Mouse (Mus musculus) intestine, postnatal 0 days (tissue): ENCODE measurements at regions not wholly inside any gene's neighbourhood (a gene's known extent, or its start where the extent isn't known, plus 50 kb on each side); places are given as distances from the start of the nearest gene placed in this dataset.

Experiments used
- ATAC-seq: fragments of 200-750 bp; cut with Nextera tagmentation; 2 replicates; pipeline ENCODE4 v1.8.0; 2017; ENCODE audit warnings: mild to moderate bottlenecking, moderate TSS enrichment, moderate library complexity
- H3K27ac ChIP-seq: fragments of 300-500 bp; sonication (generic); 2 replicates; pipeline ENCODE4 v1.5.1; 2014; ENCODE audit warnings: mild to moderate bottlenecking, low read depth, low read length, moderate library complexity
- H3K27me3 ChIP-seq: fragments of 300-500 bp; sonication (generic); replicated peaks from 2 replicates; pipeline ENCODE4 v1.6.1; 2014; ENCODE audit warnings: low read length, mixed read lengths; ENCODE audit not compliant: control insufficient read depth, insufficient read depth
- H3K36me3 ChIP-seq: fragments of 300-500 bp; sonication (generic); 2 replicates; pipeline ENCODE4 v1.6.1; 2014; ENCODE audit warnings: mild to moderate bottlenecking, moderate library complexity; ENCODE audit not compliant: control insufficient read depth, insufficient read depth
- H3K4me1 ChIP-seq: fragments of 300-500 bp; sonication (generic); replicated peaks from 2 replicates; pipeline ENCODE4 v1.6.1; 2014; ENCODE audit warnings: antibody characterized with exemption, low read length, mixed read lengths; ENCODE audit not compliant: control insufficient read depth, insufficient read depth
- H3K4me2 ChIP-seq: fragments of 300-500 bp; sonication (generic); replicated peaks from 2 replicates; pipeline ENCODE4 v1.6.1; 2014; ENCODE audit warnings: low read depth, mild to moderate bottlenecking, moderate library complexity
- H3K4me3 ChIP-seq: fragments of 300-500 bp; sonication (generic); 2 replicates; pipeline ENCODE4 v1.5.1; 2014; ENCODE audit warnings: low read depth, low read length
- H3K9ac ChIP-seq: fragments of 300-500 bp; sonication (generic); 2 replicates; pipeline ENCODE4 v1.6.1; 2014; ENCODE audit warnings: mild to moderate bottlenecking, low read depth, low read length
- H3K9me3 ChIP-seq: fragments of 300-500 bp; sonication (generic); 2 replicates; pipeline ENCODE4 v1.6.1; 2016; ENCODE audit warnings: mixed run types; ENCODE audit not compliant: control insufficient read depth
- CTCF ChIP-seq: sonication (generic); IDR thresholded peaks from 2 replicates; pipeline ENCODE4 v1.5.1; 2016; ENCODE audit warnings: low read depth, mild to moderate bottlenecking, control low read depth, antibody characterized with exemption, moderate library complexity
- WGBS: fragments of 180-500 bp; shearing (Covaris S2); extraction: QIAGEN DNeasy Blood & Tissue Kit; methylation state at CpG from one replicate; pipeline ENCODE4 v1.1.7; 2014; 5-methylcytosine and 5-hydroxymethylcytosine counted together

- no peak for ATAC-seq
- Histone ChIP-seq H3K9ac (no peak overlapping the region), H3K4me1 (0 out of 2 replicates have a peak, but pooled peaks cover 5% of the 10 kb centered on the region), H3K4me3 (no peak overlapping the region), H3K27ac (no peak overlapping the region), H3K9me3 (no peaks in the 10 kb centered on the region), H3K36me3 (no peaks in the 10 kb centered on the region), H3K27me3 (no peaks in the 10 kb centered on the region), H3K4me2 (no peak overlapping the region)
- TF ChIP-seq CTCF, result no peak
- 46% methylated on average over 1 of the region's 1 CpGs for WGBS
Measured at GRCm38 (mm10) chr16:86772586-86772985, 581.4 kb upstream of the N6amt1 start.

DNA sequence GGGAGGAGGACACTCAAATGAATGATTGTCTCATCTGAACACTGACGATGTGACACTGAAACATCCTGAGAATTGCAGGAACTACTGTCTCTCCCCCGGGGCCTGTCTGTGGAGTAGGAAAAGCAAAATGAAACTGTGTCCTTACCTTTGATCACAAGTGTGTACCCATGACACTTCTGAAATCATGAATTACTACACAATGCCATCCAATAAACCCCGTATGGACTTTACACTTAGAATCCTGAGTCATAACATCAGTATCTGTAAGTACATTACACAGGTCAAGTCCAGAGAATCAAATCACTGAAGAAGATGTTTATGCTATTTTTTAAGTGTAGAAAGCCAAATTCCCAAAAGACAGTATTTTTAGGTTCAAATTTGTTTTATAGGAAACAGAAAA, 585.1 kb upstream of the N6amt1 start:
- peak; percentile 97 for ATAC-seq
- Histone ChIP-seq H3K36me3 (no peaks in the 10 kb centered on the region), H3K4me1 (0 out of 2 replicates have a peak, but pooled peaks cover 10% of the 10 kb centered on the region), H3K9ac (no peak overlapping the region), H3K27ac (no peak overlapping the region), H3K4me3 (no peak overlapping the region), H3K9me3 (no peaks in the 10 kb centered on the region), H3K27me3 (no peaks in the 10 kb centered on the region), H3K4me2 (no peak overlapping the region)
- WGBS, result 59% methylated on average over 3 of the region's 3 CpGs
- TF ChIP-seq CTCF, result no peak

- Histone ChIP-seq H3K9me3 (no peaks in the 10 kb centered on the region), H3K27ac (no peak overlapping the region), H3K4me1 (0 out of 2 replicates have a peak, but pooled peaks cover 10% of the 10 kb centered on the region), H3K4me3 (no peak overlapping the region), H3K27me3 (no peaks in the 10 kb centered on the region), H3K36me3 (no peaks in the 10 kb centered on the region), H3K9ac (no peak overlapping the region), H3K4me2 (no peak overlapping the region)
- no peak for ATAC-seq
- 65% methylated on average over 3 of the region's 3 CpGs for WGBS
- TF ChIP-seq CTCF, result no peak
Measured at GRCm38 (mm10) chr16:86768355-86768754, 585.6 kb upstream of the N6amt1 start.

DNA sequence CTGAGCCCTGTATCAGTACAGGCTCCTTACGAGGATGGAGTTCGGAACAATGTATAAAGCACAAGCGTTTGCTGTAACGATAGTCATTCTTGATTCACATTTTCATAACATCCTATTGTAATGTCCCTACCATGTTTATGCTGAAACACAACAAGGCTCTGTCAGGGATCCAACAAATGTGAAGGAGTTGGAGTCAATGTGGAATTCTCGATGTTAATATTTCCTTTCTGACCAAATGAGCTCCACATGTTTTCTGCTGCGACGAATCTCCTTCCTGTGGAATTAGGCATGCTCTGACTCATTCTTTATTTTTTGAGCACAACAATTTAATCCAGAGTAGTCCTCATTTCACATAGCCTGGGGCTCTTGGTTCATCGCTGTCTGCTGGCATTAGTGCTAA, 588.0 kb upstream of the N6amt1 start:
- no peak for ATAC-seq
- H3K27me3 ChIP-seq, result no peaks in the 10 kb centered on the region
- no peaks in the 10 kb centered on the region for H3K9me3 ChIP-seq
- no peak overlapping the region for H3K27ac ChIP-seq
- no peaks in the 10 kb centered on the region for H3K36me3 ChIP-seq
- no peak overlapping the region for H3K4me3 ChIP-seq
- TF ChIP-seq CTCF, result no peak
- WGBS, result 65% methylated on average over 8 of the region's 8 CpGs
- H3K4me2 ChIP-seq, result no peak overlapping the region
- H3K4me1 ChIP-seq, result 0 out of 2 replicates have a peak, but pooled peaks cover 10% of the 10 kb centered on the region
- no peak overlapping the region for H3K9ac ChIP-seq

DNA sequence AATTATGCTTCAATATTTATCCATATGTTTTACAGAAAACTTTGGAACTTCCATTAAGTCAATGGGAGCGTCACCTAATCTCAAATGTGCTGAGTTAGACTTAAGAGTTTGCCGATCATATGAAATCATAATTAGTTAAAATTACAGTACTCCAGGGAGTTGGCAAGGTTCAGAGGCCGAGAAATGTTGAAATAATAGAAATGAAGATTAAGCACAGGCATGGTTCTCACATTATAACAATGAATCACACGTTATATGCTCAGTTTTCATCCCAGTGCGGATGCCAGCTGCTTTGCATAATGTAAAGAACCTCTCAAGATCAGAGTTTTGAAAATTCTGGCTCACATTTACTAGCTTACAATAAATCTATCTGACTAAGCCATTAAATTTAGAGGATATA, 612.7 kb upstream of the N6amt1 start:
- Histone ChIP-seq H3K27me3 (no peaks in the 10 kb centered on the region), H3K36me3 (no peaks in the 10 kb centered on the region), H3K27ac (no peak overlapping the region), H3K9ac (no peak overlapping the region), H3K4me1 (no peaks in the 10 kb centered on the region), H3K4me3 (no peak overlapping the region), H3K4me2 (no peak overlapping the region), H3K9me3 (no peaks in the 10 kb centered on the region)
- no peak for TF ChIP-seq CTCF
- ATAC-seq, result no peak
- 63% methylated on average over 5 of the region's 5 CpGs for whole genome bisulfite sequencing

DNA sequence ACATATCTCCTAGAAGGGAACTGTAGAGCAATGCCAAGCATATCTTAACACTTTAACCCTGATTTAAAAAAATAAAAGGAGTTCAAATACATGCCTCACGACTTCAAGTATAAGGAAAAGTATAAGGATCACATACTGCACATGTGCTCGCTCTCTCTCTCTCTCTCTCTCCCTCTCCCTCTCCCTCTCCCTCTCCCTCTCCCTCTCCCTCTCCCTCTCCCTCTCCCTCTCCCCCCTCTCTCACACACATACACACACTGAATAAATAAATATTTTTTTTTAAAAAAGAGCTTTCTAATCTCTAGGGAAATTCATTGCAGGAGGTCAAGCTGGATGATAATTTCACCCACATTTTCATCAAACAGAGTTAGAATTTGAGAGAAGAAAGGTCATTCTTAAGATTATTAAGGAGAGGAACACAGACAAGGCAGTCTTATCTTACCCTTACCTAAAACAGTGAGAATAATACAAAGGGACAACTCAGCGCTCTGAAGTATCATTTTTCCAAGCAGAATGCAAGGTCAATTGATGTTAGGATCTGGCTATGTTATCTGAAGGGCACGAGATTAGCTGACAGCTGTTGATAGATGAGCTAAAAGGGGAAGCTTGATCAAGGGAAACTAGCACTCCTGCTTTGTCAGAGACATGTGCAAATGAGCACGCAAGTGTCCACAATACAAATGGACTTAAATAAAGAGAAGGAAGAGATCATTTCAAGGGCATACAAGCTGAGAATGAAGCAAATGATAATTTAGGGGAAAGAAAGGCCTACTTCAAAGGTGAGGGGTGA, 634.8 kb upstream of the N6amt1 start:
- Histone ChIP-seq H3K9ac (no peak overlapping the region), H3K36me3 (no peaks in the 10 kb centered on the region), H3K27ac (no peak overlapping the region), H3K4me1 (no peaks in the 10 kb centered on the region), H3K9me3 (no peaks in the 10 kb centered on the region), H3K27me3 (no peaks in the 10 kb centered on the region), H3K4me3 (no peak overlapping the region), H3K4me2 (no peak overlapping the region)
- 48% methylated on average over 5 of the region's 5 CpGs for WGBS
- TF ChIP-seq CTCF, result no peak
- no peak for ATAC-seq
